Mouse (Mus musculus) heart, embryonic 13.5 days (tissue): ENCODE data around the gene Dlgap1. TPM values are rescaled to one million over a fixed set of nuclear protein-coding genes. Genes with fewer than 3 reads are reported as not detected.
A peak's percentile ranks its signal among the peaks of the same experiment; 100 is the strongest.
"Not testable (repeated sequence)": the region's sequence is repeated elsewhere in the genome, so short reads cannot be mapped to it uniquely, and the experiment has no call there.

Source experiments
- ATAC-seq: fragments of 200-750 bp; cut with Nextera tagmentation; 2 replicates; pipeline ENCODE4 v1.8.0; 2017; ENCODE audit warnings: moderate TSS enrichment; ENCODE audit not compliant: insufficient number of reproducible peaks, low FRiP score, low TSS enrichment; ENCODE audit errors: extremely low read depth
- H3K27ac ChIP-seq: fragments of 300-500 bp; sonication (generic); replicated peaks from 2 replicates; pipeline ENCODE4 v1.5.1; 2015; ENCODE audit warnings: moderate library complexity, mild to moderate bottlenecking, inconsistent platforms
- H3K27me3 ChIP-seq: fragments of 300-500 bp; sonication (generic); replicated peaks from 2 replicates; pipeline ENCODE4 v1.6.1; 2015; ENCODE audit warnings: mild to moderate bottlenecking, inconsistent platforms
- H3K36me3 ChIP-seq: fragments of 300-500 bp; sonication (generic); 2 replicates; pipeline ENCODE4 v1.6.1; 2015; ENCODE audit warnings: mild to moderate bottlenecking, inconsistent platforms
- H3K4me1 ChIP-seq: fragments of 300-500 bp; sonication (generic); 2 replicates; pipeline ENCODE4 v1.6.1; 2015; ENCODE audit warnings: inconsistent platforms
- H3K4me2 ChIP-seq: fragments of 300-500 bp; sonication (generic); 2 replicates; pipeline ENCODE4 v1.6.1; 2015; ENCODE audit warnings: inconsistent platforms, mild to moderate bottlenecking, moderate library complexity
- H3K4me3 ChIP-seq: fragments of 300-500 bp; sonication (generic); 2 replicates; pipeline ENCODE4 v1.5.1; 2015; ENCODE audit warnings: moderate library complexity, mild to moderate bottlenecking, inconsistent platforms
- H3K9ac ChIP-seq: fragments of 300-500 bp; sonication (generic); 2 replicates; pipeline ENCODE4 v1.6.1; 2015; ENCODE audit warnings: inconsistent platforms, mild to moderate bottlenecking, moderate library complexity
- H3K9me3 ChIP-seq: fragments of 300-500 bp; sonication (generic); 2 replicates; pipeline ENCODE4 v1.6.1; 2016; ENCODE audit warnings: inconsistent platforms
- WGBS: fragments of 180-500 bp; shearing (Covaris S2); methylation state at CpG from one replicate; pipeline ENCODE4 v1.1.7; 2015; ENCODE audit warnings: mixed read lengths; 5-methylcytosine and 5-hydroxymethylcytosine counted together
- polyA plus RNA-seq: library from polyadenylated mRNA; unstranded; fragments of >200 nt; fragmentation: Nextera tagmentation; extraction: Ambion mirVana; gene quantifications from 2 replicates; pipeline ENCODE4 v1.2.1, GENCODE M21; 2015

The Dlgap1 gene
- polyA plus RNA-seq, 1 experiment from 2014 or later, result 0.40 TPM

GRCm38 (mm10) chr17:70528196-70529187 lies 559.6 kb downstream of the Dlgap1 start:
- WGBS, result 39% methylated on average over 7 of the region's 7 CpGs
- Histone ChIP-seq H3K9ac (no peak overlapping the region), H3K4me1 (peaks cover 9% of the 10 kb centered on the region), H3K4me3 (no peak overlapping the region), H3K4me2 (peak overlapping the region; percentile 42), H3K36me3 (no peaks in the 10 kb centered on the region), H3K9me3 (no peaks in the 10 kb centered on the region), H3K27ac (no peak overlapping the region), H3K27me3 (peaks cover 3% of the 10 kb centered on the region; the same call in 1 of the 2 replicates)
- no peak for ATAC-seq

- H3K36me3 ChIP-seq, result no peaks in the 10 kb centered on the region
- H3K9ac ChIP-seq, result no peak overlapping the region
- H3K4me2 ChIP-seq, result no peak overlapping the region
- H3K27ac ChIP-seq, result no peak overlapping the region
- no peaks in the 10 kb centered on the region for H3K4me1 ChIP-seq
- no peaks in the 10 kb centered on the region for H3K9me3 ChIP-seq
- WGBS, result 69% methylated on average over 3 of the region's 3 CpGs
- no peak for ATAC-seq
- H3K4me3 ChIP-seq, result no peak overlapping the region
- no peaks in the 10 kb centered on the region for H3K27me3 ChIP-seq
Measured at GRCm38 (mm10) chr17:70534321-70534720, 565.4 kb downstream of the Dlgap1 start.

GRCm38 (mm10) chr17:70541816-70542215 lies 572.9 kb downstream of the Dlgap1 start:
- Histone ChIP-seq H3K9ac (no peak overlapping the region), H3K27me3 (no peaks in the 10 kb centered on the region)
- no peak for ATAC-seq

GRCm38 (mm10) chr17:70550793-70551192 lies 581.9 kb downstream of the Dlgap1 start:
- Histone ChIP-seq H3K4me1 (no peaks in the 10 kb centered on the region), H3K4me2 (no peak overlapping the region), H3K4me3 (no peak overlapping the region), H3K27ac (no peak overlapping the region), H3K9me3 (no peaks in the 10 kb centered on the region), H3K9ac (no peak overlapping the region), H3K27me3 (no peaks in the 10 kb centered on the region), H3K36me3 (no peaks in the 10 kb centered on the region)
- no peak for ATAC-seq
- 70% methylated on average over 4 of the region's 4 CpGs for WGBS

More at GRCm38 (mm10) chr17:70541816-70542215, 572.9 kb downstream of the Dlgap1 start:
- H3K9me3 ChIP-seq, result peaks cover 10% of the 10 kb centered on the region; the same call in 1 of the 2 replicates
- H3K4me2 ChIP-seq, result no peak overlapping the region
- no peak overlapping the region for H3K4me3 ChIP-seq
- H3K4me1 ChIP-seq, result no peaks in the 10 kb centered on the region
- WGBS, result 78% methylated on average over 4 of the region's 4 CpGs
- no peak overlapping the region for H3K27ac ChIP-seq
- no peaks in the 10 kb centered on the region for H3K36me3 ChIP-seq

GRCm38 (mm10) chr17:70561547-70561946 lies 592.7 kb downstream of the Dlgap1 start:
- Histone ChIP-seq H3K9ac (no peak overlapping the region), H3K27ac (no peak overlapping the region), H3K27me3 (no peaks in the 10 kb centered on the region), H3K9me3 (no peaks in the 10 kb centered on the region; the same call in 1 of the 2 replicates), H3K4me1 (peaks cover 7% of the 10 kb centered on the region; the same call in 1 of the 2 replicates), H3K36me3 (no peaks in the 10 kb centered on the region), H3K4me2 (peak overlapping the region; percentile 52), H3K4me3 (peak overlapping the region; percentile 3; the same call in 1 of the 2 replicates)
- 43% methylated on average over 7 of the region's 7 CpGs for WGBS
- no peak for ATAC-seq

- Histone ChIP-seq H3K27me3 (no peaks in the 10 kb centered on the region), H3K4me2 (no peak overlapping the region), H3K4me1 (no peaks in the 10 kb centered on the region), H3K27ac (no peak overlapping the region), H3K4me3 (no peak overlapping the region), H3K9me3 (no peaks in the 10 kb centered on the region), H3K9ac (no peak overlapping the region), H3K36me3 (no peaks in the 10 kb centered on the region)
- ATAC-seq, result no peak
- WGBS, result 81% methylated on average over 5 of the region's 5 CpGs
Measured at GRCm38 (mm10) chr17:70570848-70571247, 602.0 kb downstream of the Dlgap1 start.

GRCm38 (mm10) chr17:70583042-70583441 lies 614.2 kb downstream of the Dlgap1 start:
- no peak overlapping the region for H3K9ac ChIP-seq
- WGBS, result 61% methylated on average over 8 of the region's 8 CpGs
- H3K36me3 ChIP-seq, result no peaks in the 10 kb centered on the region
- ATAC-seq, result no peak
- H3K4me3 ChIP-seq, result no peak overlapping the region
- H3K9me3 ChIP-seq, result no peaks in the 10 kb centered on the region
- H3K27ac ChIP-seq, result no peak overlapping the region
- H3K4me2 ChIP-seq, result no peak overlapping the region
- no peaks in the 10 kb centered on the region for H3K27me3 ChIP-seq
- no peaks in the 10 kb centered on the region for H3K4me1 ChIP-seq

- no peak for ATAC-seq
- WGBS, result 79% methylated on average over 13 of the region's 13 CpGs
Measured at GRCm38 (mm10) chr17:70586735-70587425, 618.0 kb downstream of the Dlgap1 start.

GRCm38 (mm10) chr17:70587975-70588630 lies 619.2 kb downstream of the Dlgap1 start:
- H3K4me2 ChIP-seq, H3K4me3 ChIP-seq, H3K4me1 ChIP-seq, H3K27ac ChIP-seq, ATAC-seq, H3K9ac ChIP-seq, H3K9me3 ChIP-seq, H3K36me3 ChIP-seq, H3K27me3 ChIP-seq: not testable (repeated sequence)
- 80% methylated on average over 3 of the region's 4 CpGs for WGBS

More at GRCm38 (mm10) chr17:70586735-70587425, 618.0 kb downstream of the Dlgap1 start:
- no peak overlapping the region for H3K4me2 ChIP-seq
- H3K4me1 ChIP-seq, result peaks cover 6% of the 10 kb centered on the region
- no peaks in the 10 kb centered on the region for H3K27me3 ChIP-seq
- H3K9me3 ChIP-seq, result no peaks in the 10 kb centered on the region
- no peak overlapping the region for H3K9ac ChIP-seq
- H3K36me3 ChIP-seq, result no peaks in the 10 kb centered on the region
- no peak overlapping the region for H3K4me3 ChIP-seq
- no peak overlapping the region for H3K27ac ChIP-seq

GRCm38 (mm10) chr17:70588691-70589090 lies 619.8 kb downstream of the Dlgap1 start:
- no peak overlapping the region for H3K4me2 ChIP-seq
- no peak overlapping the region for H3K27ac ChIP-seq
- H3K4me3 ChIP-seq, result no peak overlapping the region
- H3K4me1 ChIP-seq, result peaks cover 6% of the 10 kb centered on the region
- H3K9ac ChIP-seq, result no peak overlapping the region
- H3K36me3 ChIP-seq, result no peaks in the 10 kb centered on the region
- no peaks in the 10 kb centered on the region for H3K9me3 ChIP-seq
- H3K27me3 ChIP-seq, result no peaks in the 10 kb centered on the region
- WGBS, result 39% methylated on average over 6 of the region's 6 CpGs
- no peak for ATAC-seq

GRCm38 (mm10) chr17:70589140-70589539 lies 620.3 kb downstream of the Dlgap1 start:
- no peaks in the 10 kb centered on the region for H3K9me3 ChIP-seq
- no peak overlapping the region for H3K27ac ChIP-seq
- no peaks in the 10 kb centered on the region for H3K36me3 ChIP-seq
- H3K4me1 ChIP-seq, result peaks cover 6% of the 10 kb centered on the region
- no peak overlapping the region for H3K4me2 ChIP-seq
- ATAC-seq, result no peak
- no peaks in the 10 kb centered on the region for H3K27me3 ChIP-seq
- no peak overlapping the region for H3K4me3 ChIP-seq
- WGBS, result 67% methylated on average over 13 of the region's 13 CpGs
- H3K9ac ChIP-seq, result no peak overlapping the region
